Comparison of ENCODE assay signal across 9 mouse cellular contexts in the genomic region with DNA sequence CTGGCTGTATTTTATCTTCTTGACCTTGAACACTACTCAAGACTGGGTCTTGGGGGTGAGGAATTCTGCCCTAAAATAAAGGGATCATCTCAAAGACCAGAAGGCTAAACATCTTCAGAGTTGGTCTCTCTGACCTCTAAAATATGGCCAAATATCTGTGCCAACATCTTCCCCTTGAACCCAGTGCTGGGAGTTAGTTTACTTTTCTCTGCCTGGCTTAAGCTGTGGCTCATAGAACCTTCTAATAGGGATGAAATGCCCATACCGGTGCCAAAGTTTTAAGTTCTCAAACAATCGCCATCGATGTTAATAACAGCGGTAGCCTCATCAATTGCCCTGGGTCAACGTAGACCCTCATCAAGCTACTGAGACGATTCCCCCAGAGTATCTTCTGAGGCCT. TPM values are rescaled to one million over a fixed set of nuclear protein-coding genes. Genes with fewer than 3 reads are reported as not detected.
DNase-seq lines count a peak whose midpoint lies in the region; ATAC-seq and TF ChIP-seq lines count a peak whose summit lies in the region.
"Had no signal": no experiment of that assay in that cellular context is flagged by ENCODE, and none has a peak within 500 bp of the region (broad histone marks: within the 10 kb centered on the region; RNA-seq: fewer than 3 reads in every experiment).

No protein-coding gene starts in this region.

- peak overlapping the region; percentile 54 for H3K4me3 ChIP-seq in heart, embryonic 12.5 days
- H3K4me3 ChIP-seq in CH12.LX (replicated peaks in 1 of 3; ENCODE audit: low read depth in 2 of 3, low read length in 2 of 3, poor library complexity in 1 of 3) (peak overlapping the region; percentile 45 to 62 (median 51)), macrophage (ENCODE audit: inconsistent target) (peak overlapping the region; percentile 12; the same call in 1 of the 2 replicates)
- peak overlapping the region; percentile 59 for H3K4me3 ChIP-seq in hindbrain, embryonic 10.5 days

- H3K79me2 ChIP-seq in CH12.LX (replicated peaks; ENCODE audit: control insufficient read depth, extremely low read depth, insufficient read depth, poor library complexity, severe bottlenecking) (no peaks in the 10 kb centered on the region), macrophage (ENCODE audit: inconsistent target) (no peaks in the 10 kb centered on the region)

- TF ChIP-seq EP300 in CH12.LX (IDR thresholded peaks at IDR 0.05; ENCODE audit: low read length) = no peak

- in situ Hi-C loops in CH12.LX (cut with MboI; ENCODE audit: low pct_ligation_motif_present, low pct_unique_long_range_greater_than_20kb, low sequenced_read_pairs) = loop anchor here (25.0 kb wide), 1 partner anchor 475 kb away; a partner anchor contains a TSS

- H3K9me3 ChIP-seq in heart, embryonic 12.5 days (replicated peaks) = no peaks in the 10 kb centered on the region
- no peaks in the 10 kb centered on the region for H3K9me3 ChIP-seq in CH12.LX (replicated peaks; ENCODE audit: low read length)
- no peaks in the 10 kb centered on the region for H3K9me3 ChIP-seq in hindbrain, embryonic 10.5 days

- intact Hi-C loops in heart, postnatal 36 days (cut with DNase I) = loop anchor here (10.0 kb wide), 1 partner anchor 357 kb away; no protein-coding TSS in a partner anchor

- no peak for TF ChIP-seq CTCF in CH12.LX (conservative IDR thresholded peaks at IDR 0.05 in 1 of 2, IDR thresholded peaks at IDR 0.05 in 1 of 2; ENCODE audit: low read depth in 2 of 2, low read length in 2 of 2)

- no peak for DNase-seq in heart, postnatal 36 days
- no peak for DNase-seq in CH12.LX (ENCODE audit: extremely low read depth)
- no peak for DNase-seq in hindbrain, embryonic 10.5 days (ENCODE audit: low spot score)
- DNase-seq in right cerebral cortex, adult 18-20 months = no peak
- no peak for DNase-seq in urinary bladder, postnatal 25 days (ENCODE audit: low spot score)
- DNase-seq: cerebellum, adult 8-10 months had no signal

- ATAC-seq in heart, embryonic 12.5 days (ENCODE audit: insufficient number of reproducible peaks, low FRiP score) = no peak
- no peak for ATAC-seq in erythroid progenitor cell, adult 5-6 weeks (replicated peaks; ENCODE audit: low FRiP score, poor library complexity, severe bottlenecking)

- peaks cover 22% of the 10 kb centered on the region for H3K27me3 ChIP-seq in heart, embryonic 12.5 days (replicated peaks)
- H3K27me3 ChIP-seq in CH12.LX (replicated peaks) = peaks cover 48% of the 10 kb centered on the region
- H3K27me3 ChIP-seq in hindbrain, embryonic 10.5 days (ENCODE audit: insufficient read depth, poor library complexity, severe bottlenecking) = peaks cover 76% of the 10 kb centered on the region

- no peak for TF ChIP-seq RAD21 in CH12.LX (IDR thresholded peaks at IDR 0.05; ENCODE audit: low read depth, low read length)

- dilution Hi-C loops in CH12.LX (cut with MboI; ENCODE audit: extremely low pct_ligation_motif_present, extremely low pct_unique_long_range_greater_than_20kb, low sequenced_read_pairs) = no loop called here

- no peak for TF ChIP-seq POLR2A in CH12.LX (IDR thresholded peaks at IDR 0.05; ENCODE audit: low read depth, low read length)

- peaks cover 17% of the 10 kb centered on the region for H3K36me3 ChIP-seq in heart, embryonic 12.5 days
- peaks cover 0 to 8% of the 10 kb centered on the region in 2 experiments for H3K36me3 ChIP-seq in CH12.LX (replicated peaks in 1 of 2; ENCODE audit: control insufficient read depth in 1 of 2, insufficient read depth in 1 of 2, low read length in 1 of 2)
- H3K36me3 ChIP-seq in hindbrain, embryonic 10.5 days = no peaks in the 10 kb centered on the region
- no peaks in the 10 kb centered on the region for H3K36me3 ChIP-seq in macrophage (ENCODE audit: inconsistent target)

- 7% methylated on average over 6 of the region's 6 CpGs for WGBS in heart, embryonic 12.5 days
- WGBS in hindbrain, embryonic 10.5 days = 9% methylated on average over 6 of the region's 6 CpGs
- WGBS in macrophage (ENCODE audit: missing documents) = 11% methylated on average over 6 of the region's 6 CpGs

- peak overlapping the region; percentile 81 for H3K4me2 ChIP-seq in heart, embryonic 12.5 days
- peak overlapping the region; percentile 31 for H3K4me2 ChIP-seq in CH12.LX (ENCODE audit: insufficient read depth, low read depth, poor library complexity, severe bottlenecking)

- H3K9ac ChIP-seq in heart, embryonic 12.5 days = peak overlapping the region; percentile 71
- peak overlapping the region; percentile 8; the same call in 1 of the 2 replicates for H3K9ac ChIP-seq in CH12.LX (ENCODE audit: insufficient read depth, low read depth)

- peaks cover 54% of the 10 kb centered on the region for H3K4me1 ChIP-seq in heart, embryonic 12.5 days (replicated peaks)
- H3K4me1 ChIP-seq in CH12.LX (ENCODE audit: control insufficient read depth in 1 of 2, insufficient read depth in 2 of 2) = peaks cover 3 to 26% of the 10 kb centered on the region in 2 experiments; a peak in 2 of 4 replicates
- peaks cover 27% of the 10 kb centered on the region for H3K4me1 ChIP-seq in hindbrain, embryonic 10.5 days (replicated peaks)

- H3K27ac ChIP-seq in heart, embryonic 12.5 days (ENCODE audit: poor library complexity, severe bottlenecking) = peak overlapping the region; percentile 87
- H3K27ac ChIP-seq in CH12.LX (ENCODE audit: insufficient read depth, low read depth) (no peak overlapping the region), macrophage (no peak overlapping the region)
- peak overlapping the region; percentile 74; the same call in 1 of the 2 replicates for H3K27ac ChIP-seq in hindbrain, embryonic 10.5 days

RNA-seq across cellular contexts. Expression of a gene that starts 0.4 kb away (rescaled TPM):
- polyA plus RNA-seq in heart, embryonic 12.5 days (2016; fragmentation: Nextera tagmentation; extraction: Ambion mirVana) = 30.1 and 32.0 TPM in 2 replicates
- 100 to 1,000 TPM; 196 to 198 TPM for total RNA-seq in heart, postnatal 36 days (2021)
- total RNA-seq in CH12.LX (2012; rRNA removed) (0.25 TPM in 1 of 2 replicates, not detected in the other), CH12.LX (2014; rRNA removed) (not detected in 2 replicates)
- polyA plus RNA-seq in CH12.LX (2012; ENCODE audit: insufficient read length, low read depth) (0.37 and 0.39 TPM in 2 replicates), macrophage (2018) (not detected in 3 replicates)
- polyA plus RNA-seq in hindbrain, embryonic 10.5 days (2016; fragmentation: Nextera tagmentation; extraction: Ambion mirVana) = 0.05 and 0.16 TPM in 2 replicates
- under 1 TPM in 1 of 26 experiments, not detected in 25; 0.31 TPM for total RNA-seq in macrophage (2018; cell fraction: chromatin; rRNA removed)
- under 1 TPM in 1 of 26 experiments, not detected in 25; 0.05 TPM for total RNA-seq in macrophage (2018; cell fraction: cytosol; rRNA removed)
- under 1 TPM in 1 of 26 experiments, not detected in 25; 0.94 TPM for total RNA-seq in macrophage (2018; cell fraction: nucleus; rRNA removed)
- not detected in 2 replicates for total RNA-seq in erythroid progenitor cell, adult 5-6 weeks (2015; ENCODE audit: low replicate concordance)
- not detected in 2 replicates for total RNA-seq in erythroid progenitor cell, adult 5-6 weeks (2017; ENCODE audit: low replicate concordance)

RNA-seq across cellular contexts. Expression of a gene that starts 27.6 kb away (rescaled TPM):
- polyA plus RNA-seq in heart, embryonic 12.5 days (2016; fragmentation: Nextera tagmentation; extraction: Ambion mirVana) = 3.7 and 4.8 TPM in 2 replicates
- 10 to 100 TPM in 1 of 2 experiments, 1 to 10 TPM in 1; 9.8 to 10.4 TPM for total RNA-seq in heart, postnatal 36 days (2021)
- total RNA-seq in CH12.LX (2012; rRNA removed) = 1.7 and 1.9 TPM in 2 replicates
- total RNA-seq in CH12.LX (2014; rRNA removed) = 0.53 and 0.55 TPM in 2 replicates
- polyA plus RNA-seq in CH12.LX (2012; ENCODE audit: insufficient read length, low read depth) = 2.7 and 2.8 TPM in 2 replicates
- polyA plus RNA-seq in hindbrain, embryonic 10.5 days (2016; fragmentation: Nextera tagmentation; extraction: Ambion mirVana) = 11.1 and 16.7 TPM in 2 replicates
- 10 to 100 TPM in 7 of 26 experiments, 1 to 10 TPM in 16, under 1 TPM in 3; 0.55 to 28.5 (median 5.6) TPM for total RNA-seq in macrophage (2018; cell fraction: chromatin; rRNA removed)
- 1 to 10 TPM in 13 of 26 experiments, under 1 TPM in 13; 0.28 to 4.0 (median 1.6) TPM for total RNA-seq in macrophage (2018; cell fraction: cytosol; rRNA removed)
- 10 to 100 TPM in 4 of 26 experiments, 1 to 10 TPM in 12, under 1 TPM in 9, not detected in 1; 0.26 to 14.8 (median 5.2) TPM for total RNA-seq in macrophage (2018; cell fraction: nucleus; rRNA removed)
- 2.8 to 4.3 TPM (median 3.3 TPM) in 3 replicates for polyA plus RNA-seq in macrophage (2018)
- 3.2 and 3.8 TPM in 2 replicates for total RNA-seq in erythroid progenitor cell, adult 5-6 weeks (2015; ENCODE audit: low replicate concordance)
- total RNA-seq in erythroid progenitor cell, adult 5-6 weeks (2017; ENCODE audit: low replicate concordance) = 0.64 TPM in 1 of 2 replicates, not detected in the other

RNA-seq across cellular contexts. Expression of a gene that starts 31.5 kb away (rescaled TPM):
- 9.3 and 10.2 TPM in 2 replicates for polyA plus RNA-seq in heart, embryonic 12.5 days (2016; fragmentation: Nextera tagmentation; extraction: Ambion mirVana)
- 10 to 100 TPM; 55.2 to 57.1 TPM for total RNA-seq in heart, postnatal 36 days (2021)
- total RNA-seq in CH12.LX (2012; rRNA removed) = 28.9 and 30.8 TPM in 2 replicates
- 8.0 and 8.8 TPM in 2 replicates for total RNA-seq in CH12.LX (2014; rRNA removed)
- 53.3 and 57.8 TPM in 2 replicates for polyA plus RNA-seq in CH12.LX (2012; ENCODE audit: insufficient read length, low read depth)
- polyA plus RNA-seq in hindbrain, embryonic 10.5 days (2016; fragmentation: Nextera tagmentation; extraction: Ambion mirVana) = 14.2 and 14.8 TPM in 2 replicates
- 100 to 1,000 TPM in 2 of 26 experiments, 10 to 100 TPM in 24; 11.2 to 191 (median 48.6) TPM for total RNA-seq in macrophage (2018; cell fraction: chromatin; rRNA removed)
- 10 to 100 TPM; 22.0 to 35.5 (median 30.7) TPM for total RNA-seq in macrophage (2018; cell fraction: cytosol; rRNA removed)
- 10 to 100 TPM; 12.9 to 79.5 (median 28.5) TPM for total RNA-seq in macrophage (2018; cell fraction: nucleus; rRNA removed)
- 23.8 to 28.2 TPM (median 25.3 TPM) in 3 replicates for polyA plus RNA-seq in macrophage (2018)
- total RNA-seq in erythroid progenitor cell, adult 5-6 weeks (2015; ENCODE audit: low replicate concordance) = 9.2 and 15.5 TPM in 2 replicates
- total RNA-seq in erythroid progenitor cell, adult 5-6 weeks (2017; ENCODE audit: low replicate concordance) = 6.8 and 11.6 TPM in 2 replicates

RNA-seq across cellular contexts. Expression of a gene that starts 53.1 kb away (rescaled TPM):
- polyA plus RNA-seq in heart, embryonic 12.5 days (2016; fragmentation: Nextera tagmentation; extraction: Ambion mirVana) = 0.72 and 1.4 TPM in 2 replicates
- total RNA-seq in heart, postnatal 36 days (2021) = 1 to 10 TPM; 2.3 to 3.1 TPM
- total RNA-seq in CH12.LX (2012; rRNA removed) = 0.38 and 0.63 TPM in 2 replicates
- 0.08 and 0.11 TPM in 2 replicates for total RNA-seq in CH12.LX (2014; rRNA removed)
- polyA plus RNA-seq in CH12.LX (2012; ENCODE audit: insufficient read length, low read depth) = 0.23 and 0.38 TPM in 2 replicates
- polyA plus RNA-seq in hindbrain, embryonic 10.5 days (2016; fragmentation: Nextera tagmentation; extraction: Ambion mirVana) = 5.3 and 9.1 TPM in 2 replicates
- total RNA-seq in macrophage (2018; cell fraction: chromatin; rRNA removed) = 1 to 10 TPM in 15 of 26 experiments, under 1 TPM in 9, not detected in 2; 0.31 to 4.1 (median 1.2) TPM
- total RNA-seq in macrophage (2018; cell fraction: cytosol; rRNA removed) = 1 to 10 TPM in 21 of 26 experiments, under 1 TPM in 5; 0.65 to 3.5 (median 2.0) TPM
- 1 to 10 TPM in 22 of 26 experiments, under 1 TPM in 4; 0.77 to 5.5 (median 1.9) TPM for total RNA-seq in macrophage (2018; cell fraction: nucleus; rRNA removed)
- polyA plus RNA-seq in macrophage (2018) = 0.63 to 3.6 TPM (median 3.1 TPM) in 3 replicates
- not detected in 2 replicates for total RNA-seq in erythroid progenitor cell, adult 5-6 weeks (2015; ENCODE audit: low replicate concordance)
- 0.68 and 0.90 TPM in 2 replicates for total RNA-seq in erythroid progenitor cell, adult 5-6 weeks (2017; ENCODE audit: low replicate concordance)

RNA-seq across cellular contexts. Expression of a gene that starts 53.9 kb away (rescaled TPM):
- 29.4 and 30.2 TPM in 2 replicates for polyA plus RNA-seq in heart, embryonic 12.5 days (2016; fragmentation: Nextera tagmentation; extraction: Ambion mirVana)
- 1 to 10 TPM; 8.3 to 8.7 TPM for total RNA-seq in heart, postnatal 36 days (2021)
- total RNA-seq in CH12.LX (2012; rRNA removed) (11.1 and 12.8 TPM in 2 replicates), CH12.LX (2014; rRNA removed) (6.4 and 6.7 TPM in 2 replicates)
- polyA plus RNA-seq in CH12.LX (2012; ENCODE audit: insufficient read length, low read depth) (12.6 and 14.9 TPM in 2 replicates), macrophage (2018) (1.8 to 4.6 TPM (median 4.5 TPM) in 3 replicates)
- polyA plus RNA-seq in hindbrain, embryonic 10.5 days (2016; fragmentation: Nextera tagmentation; extraction: Ambion mirVana) = 32.4 and 41.6 TPM in 2 replicates
- total RNA-seq in macrophage (2018; cell fraction: chromatin; rRNA removed) = 1 to 10 TPM in 20 of 26 experiments, under 1 TPM in 4, not detected in 2; 0.58 to 8.6 (median 2.2) TPM
- total RNA-seq in macrophage (2018; cell fraction: cytosol; rRNA removed) = 1 to 10 TPM; 1.8 to 6.2 (median 4.0) TPM
- total RNA-seq in macrophage (2018; cell fraction: nucleus; rRNA removed) = 10 to 100 TPM in 1 of 26 experiments, 1 to 10 TPM in 25; 2.5 to 10.3 (median 5.9) TPM
- total RNA-seq in erythroid progenitor cell, adult 5-6 weeks (2015; ENCODE audit: low replicate concordance) = 0.84 TPM in 1 of 2 replicates, not detected in the other
- 2.0 and 6.7 TPM in 2 replicates for total RNA-seq in erythroid progenitor cell, adult 5-6 weeks (2017; ENCODE audit: low replicate concordance)

Comparison
In these comparisons a context has a peak if more than half of its experiments do, and no peak if none do; other contexts are left out.
1. H3K27ac ChIP-seq: peak in heart, embryonic 12.5 days (single experiment) and hindbrain, embryonic 10.5 days (single experiment); none in CH12.LX (single experiment) and macrophage (single experiment).
2. RNA of a gene that starts 0.4 kb away (polyA plus RNA-seq): 30.1 to 32.0 TPM in heart, embryonic 12.5 days; 0.37 to 0.39 TPM in CH12.LX, 0.05 to 0.16 TPM in hindbrain, embryonic 10.5 days and not detected in macrophage; every median in the first group is over 10 times any median in the second.
3. Peak in every context shown above with its lines, with median percentiles within 50 percentile points of each other: H3K4me3 ChIP-seq.